In the genomic region with DNA sequence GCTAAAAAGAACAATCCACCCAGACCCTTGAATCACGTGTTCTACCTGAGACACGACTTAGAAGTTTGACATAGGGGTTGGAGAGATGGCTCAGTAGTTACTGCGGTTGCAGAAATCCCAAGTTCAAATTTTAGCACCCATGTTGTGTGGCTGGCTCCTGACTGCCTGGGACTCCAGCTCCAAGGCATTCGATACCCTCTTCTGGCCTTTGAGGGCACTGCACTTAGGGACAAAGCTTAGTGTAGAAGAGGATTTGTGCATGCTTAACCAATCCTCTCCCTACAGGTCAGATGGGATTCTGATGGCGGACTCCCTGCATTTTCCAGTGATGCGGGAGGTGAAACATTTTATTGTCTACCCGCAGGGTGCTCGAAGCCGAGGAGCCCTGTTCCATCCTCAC, we compare ENCODE assay signal across 9 mouse cellular contexts. TPM values are rescaled to one million over a fixed set of nuclear protein-coding genes. Genes with fewer than 3 reads are reported as not detected.
DNase-seq lines count a peak whose midpoint lies in the region; ATAC-seq and TF ChIP-seq lines count a peak whose summit lies in the region.
"Had no signal": no experiment of that assay in that cellular context is flagged by ENCODE, and none has a peak within 500 bp of the region (broad histone marks: within the 10 kb centered on the region; RNA-seq: fewer than 3 reads in every experiment).

No protein-coding gene starts in this region.

- no peak for TF ChIP-seq POLR2A in kidney, adult 2 months (IDR thresholded peaks at IDR 0.05; ENCODE audit: low read depth, low read length)
- TF ChIP-seq POLR2A in ES-Bruce4 (IDR thresholded peaks at IDR 0.05; ENCODE audit: insufficient read depth, low read length) = no peak

- TF ChIP-seq CTCF in kidney, adult 2 months (conservative IDR thresholded peaks at IDR 0.05; ENCODE audit: insufficient read depth, insufficient read length, low read depth, low read length) = peak; percentile 85
- peak; percentile 62 for TF ChIP-seq CTCF in ES-Bruce4 (IDR thresholded peaks at IDR 0.05; ENCODE audit: low read depth, low read length)
- TF ChIP-seq CTCF in gastrocnemius, adult 2 months (IDR thresholded peaks at IDR 0.05) = peak; percentile 86

- intact Hi-C loops in gastrocnemius, adult 2 months (cut with DNase I) = loop anchor here (1.0 kb wide), 1 partner anchor 119 kb away; no protein-coding TSS in a partner anchor

- no peak overlapping the region for H3K4me3 ChIP-seq in kidney, adult 2 months (ENCODE audit: insufficient read depth, low read depth, low read length)
- no peak overlapping the region for H3K4me3 ChIP-seq in kidney, embryonic 16.5 days (ENCODE audit: low read length)
- H3K4me3 ChIP-seq in ES-Bruce4 (ENCODE audit: low read depth, low read length) = no peak overlapping the region
- no peak overlapping the region for H3K4me3 ChIP-seq in gastrocnemius, adult 2 months
- H3K4me3 ChIP-seq: embryonic facial prominence, embryonic 12.5 days had no signal

- no peak for ATAC-seq in kidney, embryonic 16.5 days (ENCODE audit: low FRiP score, low TSS enrichment)
- ATAC-seq in megakaryocyte-erythroid progenitor cell, adult 5-6 weeks (replicated peaks; ENCODE audit: low FRiP score, low TSS enrichment, poor library complexity, severe bottlenecking) = peak; percentile 87

- H3K4me2 ChIP-seq in kidney, embryonic 16.5 days (replicated peaks; ENCODE audit: low read depth, low read length) = no peak overlapping the region
- H3K4me2 ChIP-seq: embryonic facial prominence, embryonic 12.5 days had no signal

- DNase-seq in kidney, adult 2 months = peak; percentile 67
- DNase-seq in cerebellum, adult 11 months = peak; percentile 17
- DNase-seq in gastrocnemius, adult 2 months = peak; percentile 67
- DNase-seq in layer of hippocampus, adult 18-20 months (ENCODE audit: low spot score in 2 of 2) = peak; percentile 26 to 68
- DNase-seq in thymus, postnatal 36 days = peak; percentile 27 to 41

- H3K4me1 ChIP-seq in kidney, adult 2 months (ENCODE audit: control insufficient read depth, insufficient read depth, low read length) = peaks cover 7% of the 10 kb centered on the region; the same call in 1 of the 2 replicates
- peaks cover 15% of the 10 kb centered on the region for H3K4me1 ChIP-seq in kidney, embryonic 16.5 days (ENCODE audit: insufficient read depth, low read length)
- peaks cover 2% of the 10 kb centered on the region for H3K4me1 ChIP-seq in ES-Bruce4 (ENCODE audit: control insufficient read depth, insufficient read depth, low read length)

- no peak for TF ChIP-seq EP300 in ES-Bruce4 (IDR thresholded peaks at IDR 0.05; ENCODE audit: insufficient read depth, low read depth, low read length)

- no peaks in the 10 kb centered on the region for H3K36me3 ChIP-seq in kidney, adult 2 months (ENCODE audit: control insufficient read depth, insufficient read depth, low read length)
- no peaks in the 10 kb centered on the region for H3K36me3 ChIP-seq in kidney, embryonic 16.5 days (ENCODE audit: insufficient read depth, low read length)
- no peaks in the 10 kb centered on the region for H3K36me3 ChIP-seq in ES-Bruce4 (ENCODE audit: control insufficient read depth, insufficient read depth, low read length, poor library complexity, severe bottlenecking)
- H3K36me3 ChIP-seq: embryonic facial prominence, embryonic 12.5 days had no signal

- 83% methylated on average over 9 of the region's 9 CpGs for WGBS in kidney, adult 2 months
- 90% methylated on average over 9 of the region's 9 CpGs for WGBS in kidney, embryonic 16.5 days

- H3K9ac ChIP-seq in kidney, embryonic 16.5 days (replicated peaks; ENCODE audit: low read length) = no peak overlapping the region
- H3K9ac ChIP-seq in ES-Bruce4 (ENCODE audit: low read depth, poor library complexity, severe bottlenecking) = no peak overlapping the region
- H3K9ac ChIP-seq: embryonic facial prominence, embryonic 12.5 days had no signal

- H3K9me3 ChIP-seq in kidney, embryonic 16.5 days (ENCODE audit: low read length) = no peaks in the 10 kb centered on the region
- H3K9me3 ChIP-seq in ES-Bruce4 (replicated peaks; ENCODE audit: control insufficient read depth, insufficient read depth, low read length, poor library complexity, severe bottlenecking) = no peaks in the 10 kb centered on the region
- H3K9me3 ChIP-seq: embryonic facial prominence, embryonic 12.5 days had no signal

- H3K27me3 ChIP-seq in kidney, adult 2 months (replicated peaks; ENCODE audit: control insufficient read depth, insufficient read depth, low read length) = no peaks in the 10 kb centered on the region
- no peaks in the 10 kb centered on the region for H3K27me3 ChIP-seq in kidney, embryonic 16.5 days (ENCODE audit: insufficient read depth, low read length)
- no peaks in the 10 kb centered on the region for H3K27me3 ChIP-seq in ES-Bruce4 (ENCODE audit: control insufficient read depth, insufficient read depth, low read length, poor library complexity, severe bottlenecking)
- H3K27me3 ChIP-seq: embryonic facial prominence, embryonic 12.5 days had no signal

- no peak overlapping the region for H3K27ac ChIP-seq in kidney, adult 2 months (ENCODE audit: insufficient read depth, low read depth, low read length)
- no peak overlapping the region for H3K27ac ChIP-seq in kidney, embryonic 16.5 days (ENCODE audit: low read length)
- H3K27ac ChIP-seq in ES-Bruce4 (ENCODE audit: insufficient read depth, low read length) = no peak overlapping the region
- no peak overlapping the region for H3K27ac ChIP-seq in gastrocnemius, adult 2 months
- H3K27ac ChIP-seq: embryonic facial prominence, embryonic 12.5 days had no signal

RNA-seq across cellular contexts. Expression of gene Cxadr, which starts 15.6 kb away (rescaled TPM):
- 11.2 and 15.9 TPM in 2 replicates for polyA plus RNA-seq in kidney, adult 2 months (2012; rRNA removed)
- polyA plus RNA-seq in kidney, embryonic 16.5 days (2015; fragmentation: Nextera tagmentation; extraction: Ambion mirVana) = 37.2 and 39.3 TPM in 2 replicates
- 24.4 and 26.1 TPM in 2 replicates for polyA plus RNA-seq in ES-Bruce4 (2011; ENCODE audit: insufficient read depth, insufficient read length, low read depth, missing spikeins)
- under 1 TPM; 0.25 to 0.66 TPM for total RNA-seq in gastrocnemius, adult 2 months (2021)
- 10 to 100 TPM; 11.2 to 12.8 TPM for total RNA-seq in layer of hippocampus, adult 18-20 months (2021)
- 0.48 and 1.6 TPM in 2 replicates for total RNA-seq in megakaryocyte-erythroid progenitor cell, adult 5-6 weeks (2014; fragmentation: Nextera tagmentation)
- total RNA-seq in megakaryocyte-erythroid progenitor cell, adult 5-6 weeks (2017) = 0.04 TPM in 1 of 2 replicates, not detected in the other

Comparison
In these comparisons a context has a peak if more than half of its experiments do, and no peak if none do; other contexts are left out.
1. DNase-seq: peak in every context shown above with its lines; median percentile 67 in kidney, adult 2 months; 67 in gastrocnemius, adult 2 months; 47 in layer of hippocampus, adult 18-20 months; 34 in thymus, postnatal 36 days; 17 in cerebellum, adult 11 months.
2. RNA of gene Cxadr, which starts 15.6 kb away (total RNA-seq): 11.2 to 12.8 TPM in layer of hippocampus, adult 18-20 months; 0.25 to 0.66 TPM in gastrocnemius, adult 2 months and 0.04 to 1.6 TPM in megakaryocyte-erythroid progenitor cell, adult 5-6 weeks; every median in the first group is over 4 times any median in the second.
3. Peak in every context shown above with its lines, with median percentiles within 50 percentile points of each other: CTCF ChIP-seq.